Mouse (Mus musculus): ENCODE measurements around the gene Ptpn13.
A peak's percentile ranks its signal among the peaks of the same experiment; 100 is the strongest.

Gene Ptpn13

GRCm38 (mm10) chr5:103424678-103425319 is at the start of gene Ptpn13:
Gene Ptpn13 (plus strand): TSS chr5:103425192.
- DNase-seq (ENCODE audit: extremely low read depth, low read depth): peak; percentile 82

GRCm38 (mm10) chr5:103375226-103375625 is 49.8 kb upstream of the Ptpn13 start:
- no peak for DNase-seq (ENCODE audit: extremely low read depth, low read depth)

DNA sequence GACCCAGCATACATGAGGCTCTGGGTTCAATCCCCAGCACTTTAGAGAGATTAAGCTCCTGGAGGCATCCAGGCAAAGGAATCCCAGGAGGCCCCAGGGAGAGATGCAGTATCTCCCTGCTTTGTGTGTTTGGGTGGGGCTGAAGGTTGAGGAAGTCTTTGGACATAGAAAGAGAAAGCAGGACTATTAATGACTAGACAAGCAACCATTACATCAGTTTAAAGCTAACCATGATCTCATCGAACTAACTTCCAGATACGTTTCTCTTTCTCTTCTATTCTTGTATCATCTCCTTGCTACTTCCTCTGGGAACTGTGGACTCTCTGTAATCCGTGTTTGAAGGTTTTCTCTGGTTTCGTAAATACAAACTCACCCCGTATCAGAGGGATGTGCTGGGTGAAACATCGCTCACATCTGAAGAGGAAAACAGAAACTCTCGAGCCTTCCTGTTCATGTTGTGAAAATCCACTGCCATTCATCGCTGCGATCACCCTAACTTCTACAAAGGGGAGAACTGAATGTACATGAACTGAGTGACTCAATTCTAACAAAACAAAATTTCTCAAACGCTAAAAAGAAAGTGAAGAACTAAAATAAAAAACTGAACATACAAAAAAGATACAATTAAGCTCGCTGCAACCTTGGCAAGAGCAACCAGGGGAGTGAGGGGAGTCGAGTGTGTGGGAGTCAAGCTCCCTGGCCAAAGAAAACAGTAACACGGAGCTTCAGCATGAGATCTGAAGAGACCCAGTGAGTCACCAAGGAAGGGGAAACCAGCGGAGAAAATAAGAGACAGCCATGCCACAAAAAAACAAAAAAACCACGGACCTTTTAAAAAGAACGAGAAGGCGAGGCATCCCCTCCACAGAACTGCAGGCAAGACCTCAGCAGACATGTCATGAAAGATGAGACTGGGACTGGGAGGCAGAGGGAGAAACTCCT is 48.4 kb upstream of the Ptpn13 start:
- DNase-seq (ENCODE audit: extremely low read depth, low read depth): no peak

DNA sequence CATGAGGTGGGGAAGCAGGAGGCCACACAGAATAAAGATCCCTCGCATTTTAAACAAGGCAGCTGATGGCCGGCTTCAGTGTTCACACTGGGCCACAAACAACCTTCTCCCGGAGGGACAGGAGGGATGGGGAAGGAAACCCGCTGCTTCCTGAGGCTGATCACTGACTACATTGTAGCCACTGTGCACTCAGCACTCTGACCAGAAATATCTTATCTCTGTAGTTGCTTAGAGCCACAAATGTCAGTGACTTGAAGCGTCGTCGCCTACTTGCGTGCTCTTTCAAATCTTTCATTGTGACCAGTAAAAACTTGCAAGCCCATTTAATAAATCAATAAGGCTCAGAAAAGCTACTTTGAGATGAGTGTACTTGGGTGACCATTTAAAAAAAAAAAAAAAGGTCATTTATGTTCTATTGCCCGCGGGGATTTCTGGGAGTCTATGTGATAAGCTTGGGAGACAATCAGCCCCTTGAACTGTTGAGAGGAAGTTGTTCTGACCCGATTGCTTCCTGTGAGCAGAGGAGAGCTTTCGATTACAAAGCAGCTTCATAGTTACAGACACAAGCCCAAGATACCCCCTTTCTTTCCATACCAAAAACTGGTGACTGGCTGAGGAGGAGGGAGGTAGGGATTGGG is 47.4 kb upstream of the Ptpn13 start:
- peak; percentile 19 for DNase-seq (ENCODE audit: extremely low read depth, low read depth)

DNA sequence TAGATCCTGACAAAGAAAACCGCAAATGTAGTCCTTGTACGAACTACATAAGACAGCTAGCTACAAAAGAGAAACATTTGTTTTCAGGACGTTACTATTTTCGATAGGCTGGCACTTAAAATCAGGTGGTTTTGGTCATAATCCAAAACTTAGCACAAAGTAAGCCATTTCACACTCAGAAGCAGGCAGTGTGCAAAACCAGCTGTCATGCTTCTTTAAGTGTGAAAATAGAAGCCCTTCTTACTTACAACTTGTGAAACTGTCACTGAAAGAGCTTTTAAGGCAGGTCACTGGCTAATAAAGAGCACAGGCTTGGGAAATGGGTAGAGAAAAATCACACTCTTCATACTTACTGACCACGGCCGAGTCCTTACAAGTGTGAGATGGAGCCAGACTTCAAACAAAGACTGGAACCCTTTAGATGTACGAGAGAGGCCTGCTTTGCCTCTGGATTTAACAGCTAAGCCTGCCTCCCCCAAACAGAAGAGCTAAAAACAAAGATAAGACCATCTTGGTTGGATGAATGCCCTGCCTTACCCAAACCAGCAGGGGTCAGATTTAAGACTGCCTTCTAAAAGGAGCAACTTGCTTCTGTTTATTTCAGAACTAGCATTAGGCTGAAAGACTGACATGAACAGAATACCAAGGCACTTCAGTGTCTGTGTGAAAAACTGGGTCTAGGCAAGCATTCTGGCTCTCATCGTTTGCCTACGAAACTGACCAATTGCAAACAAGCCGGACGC is 44.0 kb upstream of the Ptpn13 start:
- DNase-seq (ENCODE audit: extremely low read depth, low read depth): no peak

GRCm38 (mm10) chr5:103382951-103383350 is 42.0 kb upstream of the Ptpn13 start:
- no peak for DNase-seq (ENCODE audit: extremely low read depth, low read depth)

- DNase-seq (ENCODE audit: extremely low read depth, low read depth): no peak
Observed at GRCm38 (mm10) chr5:103384021-103384420, 41.0 kb upstream of the Ptpn13 start.

DNA sequence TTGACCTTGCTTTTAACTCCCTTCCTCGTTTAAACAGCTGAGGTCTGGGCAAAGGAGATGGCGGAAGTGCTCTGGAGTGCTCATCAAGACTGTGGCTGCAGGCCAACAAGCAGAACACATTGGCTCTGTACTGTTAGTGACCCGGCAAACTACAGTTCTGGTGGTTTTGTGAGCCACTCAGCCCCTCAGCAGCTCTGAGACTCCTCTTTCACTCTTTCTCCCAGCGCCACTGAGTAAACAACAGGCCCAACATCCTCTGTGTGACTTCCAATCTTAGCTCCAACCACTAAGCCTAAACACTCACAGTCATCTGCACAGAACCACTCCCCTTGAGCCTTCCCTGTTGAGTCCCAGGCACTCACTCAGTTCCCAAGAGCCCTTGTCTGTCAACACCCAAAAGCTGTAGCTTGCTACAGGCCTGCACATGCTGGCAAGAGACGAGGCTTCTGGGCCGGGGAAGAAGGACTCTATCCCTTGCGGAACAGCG is 37.4 kb upstream of the Ptpn13 start:
- no peak for DNase-seq (ENCODE audit: extremely low read depth, low read depth)

GRCm38 (mm10) chr5:103389415-103389814 is 35.6 kb upstream of the Ptpn13 start:
- no peak for DNase-seq (ENCODE audit: extremely low read depth, low read depth)

GRCm38 (mm10) chr5:103393220-103393619 is 31.8 kb upstream of the Ptpn13 start:
- DNase-seq (ENCODE audit: extremely low read depth, low read depth): no peak

GRCm38 (mm10) chr5:103393752-103394151 is 31.2 kb upstream of the Ptpn13 start:
- no peak for DNase-seq (ENCODE audit: extremely low read depth, low read depth)

DNA sequence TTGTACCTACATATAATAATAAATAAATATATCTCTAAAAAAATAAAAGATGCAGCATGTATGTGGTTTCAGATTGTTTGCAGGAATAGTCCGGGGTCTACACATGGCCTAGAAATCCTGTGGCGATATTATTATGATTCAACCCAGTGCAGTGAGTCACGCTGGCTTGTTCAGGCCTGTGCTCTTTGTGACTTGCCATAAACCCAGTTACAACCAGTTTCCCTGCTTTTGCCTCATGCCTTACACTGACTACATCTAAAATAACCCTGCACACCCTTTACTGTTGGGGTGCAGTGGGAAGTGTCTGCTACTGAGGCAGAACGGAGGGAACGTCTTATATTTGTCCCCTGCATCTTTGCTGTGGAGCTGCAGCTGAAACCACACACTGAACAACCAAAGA is 29.3 kb upstream of the Ptpn13 start:
- DNase-seq (ENCODE audit: extremely low read depth, low read depth): no peak

DNA sequence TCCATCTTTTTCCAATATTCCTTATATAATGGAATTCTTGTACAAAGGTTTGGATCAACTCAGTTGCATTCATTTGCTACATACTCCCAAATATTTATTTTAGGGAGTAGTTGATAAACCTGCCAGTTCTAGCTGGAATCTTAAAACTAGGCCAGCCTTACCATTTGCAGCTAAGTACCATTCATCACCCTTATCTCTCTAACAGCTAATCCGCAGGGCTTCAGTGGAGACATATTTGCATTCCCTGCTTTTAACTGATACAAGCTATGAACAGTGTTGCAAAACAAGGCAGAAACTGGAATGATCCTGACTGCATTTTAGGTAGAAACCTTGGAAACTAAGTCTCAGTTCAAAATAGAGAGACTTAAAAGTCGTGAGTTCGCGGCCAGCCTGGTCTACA is 27.6 kb upstream of the Ptpn13 start:
- no peak for DNase-seq (ENCODE audit: extremely low read depth, low read depth)

DNA sequence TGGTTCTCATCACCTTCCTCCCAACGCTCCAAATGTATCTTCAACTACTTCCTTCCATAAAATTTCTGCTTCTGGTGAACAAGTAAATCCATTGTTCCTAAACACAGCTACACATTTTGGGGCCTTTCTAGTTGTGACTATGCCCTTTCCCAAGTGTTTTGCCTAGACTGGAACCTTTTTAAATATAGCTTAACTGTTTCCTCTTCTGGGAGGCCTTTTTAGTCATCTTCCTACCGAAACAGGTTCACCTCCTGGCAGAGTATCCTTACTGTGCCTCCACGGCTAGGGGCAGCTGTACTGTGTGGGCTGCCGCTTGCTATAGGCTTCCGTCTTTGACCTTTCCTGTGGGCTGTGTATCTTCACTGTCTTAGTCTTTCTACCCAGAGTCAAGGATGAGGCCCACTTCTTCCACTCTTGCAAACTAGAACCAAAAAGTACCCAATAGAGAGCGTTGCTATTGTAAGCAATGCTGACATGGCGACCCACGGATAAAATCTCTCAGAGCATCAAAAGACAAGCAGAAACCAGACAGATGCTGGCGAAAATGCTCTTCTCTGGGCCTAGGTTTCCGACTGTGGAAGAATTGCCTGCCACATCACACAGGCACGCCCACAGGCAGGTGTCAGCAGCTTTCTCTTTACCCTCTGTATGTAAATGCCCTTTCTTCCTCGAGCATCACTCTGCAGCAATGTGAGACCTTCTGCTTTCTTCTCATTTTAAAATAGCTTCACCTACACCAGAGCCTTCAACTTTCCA is 20.6 kb upstream of the Ptpn13 start:
- DNase-seq (ENCODE audit: extremely low read depth, low read depth): no peak

DNA sequence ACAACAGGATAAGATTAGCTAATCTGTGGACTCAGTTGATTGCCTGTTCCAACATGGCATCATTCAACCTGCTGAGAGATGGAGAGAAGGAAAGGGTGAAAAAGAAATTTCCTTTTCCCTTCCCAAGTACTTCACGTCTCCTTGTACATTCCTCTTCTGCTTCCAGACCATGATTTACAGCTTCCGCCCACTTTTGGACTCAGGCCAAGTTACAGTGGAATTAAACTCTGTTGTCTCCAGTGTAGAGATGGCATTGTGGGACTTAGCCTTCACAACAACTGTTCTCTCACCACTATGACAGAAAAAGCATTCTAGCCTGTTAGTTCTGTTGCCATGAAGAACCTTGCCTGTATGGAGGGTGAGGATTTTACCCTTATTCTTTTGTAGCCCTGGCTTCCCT is 19.1 kb upstream of the Ptpn13 start:
- DNase-seq (ENCODE audit: extremely low read depth, low read depth): no peak

- no peak for DNase-seq (ENCODE audit: extremely low read depth, low read depth)
Observed at GRCm38 (mm10) chr5:103412020-103412747, 12.8 kb upstream of the Ptpn13 start.

- DNase-seq (ENCODE audit: extremely low read depth, low read depth): no peak
Observed at GRCm38 (mm10) chr5:103414542-103414941, 10.4 kb upstream of the Ptpn13 start.

DNA sequence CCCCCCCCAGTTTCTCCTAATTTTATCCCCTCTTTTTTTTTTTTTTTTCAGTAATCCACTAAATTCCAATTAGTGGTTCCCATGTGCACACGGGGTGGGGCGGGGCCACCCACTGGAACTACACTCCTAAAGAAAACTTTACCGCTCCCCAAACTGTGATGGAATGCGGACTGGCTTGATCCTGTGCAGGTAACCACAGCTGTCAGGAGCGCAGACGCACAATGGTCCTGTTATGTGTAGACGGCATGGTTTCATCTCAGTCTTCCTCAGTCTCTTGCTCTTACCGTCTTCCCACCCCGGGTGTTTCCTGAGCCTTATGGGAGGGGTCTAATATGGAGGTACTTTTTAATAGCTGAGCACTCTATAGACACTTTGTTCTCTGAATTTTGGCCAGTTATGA is 7.0 kb upstream of the Ptpn13 start:
- no peak for DNase-seq (ENCODE audit: extremely low read depth, low read depth)

DNA sequence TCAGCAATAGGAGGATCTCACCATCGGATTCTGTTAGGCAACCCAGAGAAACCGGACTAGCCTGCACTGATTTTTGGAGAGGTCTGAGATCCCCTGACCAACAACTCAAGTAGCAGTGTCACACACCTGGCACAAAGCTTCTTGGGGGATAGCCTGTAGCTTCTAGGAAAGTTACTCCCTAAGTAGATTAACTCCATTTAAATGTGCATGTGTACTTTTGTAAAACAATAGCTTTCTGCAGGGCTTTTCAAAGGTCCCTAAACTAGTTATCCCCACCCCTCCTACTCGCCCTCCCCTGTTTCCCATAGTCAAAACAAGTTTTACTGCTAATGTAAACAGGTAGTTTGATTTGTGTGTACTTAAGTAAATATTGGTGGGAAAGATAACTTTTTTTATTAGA is 6.1 kb upstream of the Ptpn13 start:
- DNase-seq (ENCODE audit: extremely low read depth, low read depth): no peak

- no peak for DNase-seq (ENCODE audit: extremely low read depth, low read depth)
Observed at GRCm38 (mm10) chr5:103420568-103420967, 4.4 kb upstream of the Ptpn13 start.
